Mouse (Mus musculus) bone marrow macrophage, adult 2 months (primary cell): ENCODE data around the gene Sdk2. TPM values are rescaled to one million over a fixed set of nuclear protein-coding genes. Genes with fewer than 3 reads are reported as not detected.

Experiments used
- H3K27ac ChIP-seq: 2 replicates; pipeline ENCODE4 v1.5.1; 2012; ENCODE audit warnings: low read depth, low read length; ENCODE audit not compliant: insufficient read depth
- H3K4me1 ChIP-seq: 2 replicates; pipeline ENCODE4 v1.6.1; 2012; ENCODE audit warnings: low read length; ENCODE audit not compliant: control insufficient read depth, insufficient read depth
- H3K4me3 ChIP-seq: 2 replicates; pipeline ENCODE4 v1.5.1; 2012; ENCODE audit warnings: mild to moderate bottlenecking, low read length, moderate library complexity; ENCODE audit not compliant: insufficient read depth
- CTCF ChIP-seq: IDR thresholded peaks from 2 replicates; pipeline ENCODE4 v1.5.1; 2012; ENCODE audit warnings: low read depth, mild to moderate bottlenecking, low read length, moderate library complexity
- POLR2A ChIP-seq: IDR thresholded peaks from 2 replicates; pipeline ENCODE4 v1.6.1; 2012; ENCODE audit warnings: mild to moderate bottlenecking, low read depth, low read length, borderline replicate concordance
- polyA plus RNA-seq: library from polyadenylated mRNA; stranded (reverse); fragments of >200 nt; gene quantifications from 2 replicates; pipeline ENCODE4 v1.2.4, GENCODE M21; 2012; ENCODE audit not compliant: missing spikeins, insufficient read depth, insufficient read length

Sdk2 gene
- polyA plus RNA-seq, 1 experiment = not detected

- H3K27ac ChIP-seq = no peak overlapping the region
- no peak overlapping the region for H3K4me3 ChIP-seq
- no peaks in the 10 kb centered on the region for H3K4me1 ChIP-seq
- TF ChIP-seq POLR2A = no peak
- no peak for TF ChIP-seq CTCF
These were observed 199.8 kb downstream of the Sdk2 start for GRCm38 (mm10) chr11:113867066-113867465.

DNA sequence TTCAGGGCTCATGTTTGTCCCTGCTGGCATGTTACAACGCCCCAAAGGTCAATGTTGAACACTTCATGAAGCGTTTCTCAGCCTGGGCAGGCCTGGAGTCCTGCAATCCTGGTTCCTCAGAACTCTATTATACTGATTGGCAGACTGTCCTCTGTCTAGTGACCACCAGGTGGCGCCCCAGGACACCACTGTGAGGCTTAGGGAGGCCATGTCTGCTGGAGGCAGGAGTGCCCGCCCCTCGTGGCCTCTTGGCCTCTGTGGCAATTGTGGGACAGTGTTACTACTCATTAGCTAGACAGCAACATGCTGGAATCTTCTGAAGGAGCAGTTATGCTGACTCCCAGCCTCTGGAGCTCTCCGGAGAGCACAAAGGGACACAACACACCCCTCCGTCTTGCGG lies 201.2 kb downstream of the Sdk2 start:
- TF ChIP-seq CTCF (peak; percentile 94), POLR2A (no peak)
- Histone ChIP-seq H3K4me3 (no peak overlapping the region), H3K27ac (no peak overlapping the region), H3K4me1 (no peaks in the 10 kb centered on the region)

DNA sequence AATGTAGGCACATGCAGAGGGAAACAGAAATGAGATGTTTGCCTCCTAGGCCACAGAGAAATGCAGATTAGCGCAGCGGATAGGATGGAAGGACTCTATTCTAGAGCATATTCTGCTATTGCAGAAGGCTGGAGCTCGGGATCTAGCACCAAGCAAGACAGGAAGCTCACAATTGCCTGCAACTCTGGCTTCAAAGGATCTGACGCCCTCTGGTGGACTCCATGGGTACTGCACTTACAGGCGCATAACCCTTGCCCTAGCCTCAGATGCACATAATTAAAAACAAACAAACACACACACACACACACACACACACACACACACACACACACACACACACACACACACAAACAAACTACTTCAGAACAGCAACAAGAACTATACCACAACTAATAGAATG lies 203.4 kb downstream of the Sdk2 start:
- no peak overlapping the region for H3K4me3 ChIP-seq
- TF ChIP-seq CTCF = peak; percentile 80
- no peak for TF ChIP-seq POLR2A
- no peak overlapping the region for H3K27ac ChIP-seq

GRCm38 (mm10) chr11:113855661-113856060 lies 211.2 kb downstream of the Sdk2 start:
- TF ChIP-seq CTCF (no peak), POLR2A (no peak)
- H3K4me3 ChIP-seq = no peak overlapping the region
- no peak overlapping the region for H3K27ac ChIP-seq
- no peaks in the 10 kb centered on the region for H3K4me1 ChIP-seq

More for the DNA sequence above, 203.4 kb downstream of the Sdk2 start:
- no peaks in the 10 kb centered on the region for H3K4me1 ChIP-seq

- H3K4me1 ChIP-seq = no peaks in the 10 kb centered on the region
- H3K27ac ChIP-seq = no peak overlapping the region
- TF ChIP-seq POLR2A (no peak), CTCF (no peak)
- no peak overlapping the region for H3K4me3 ChIP-seq
These were observed 215.1 kb downstream of the Sdk2 start for GRCm38 (mm10) chr11:113851750-113852149.

- Histone ChIP-seq H3K4me3 (no peak overlapping the region), H3K4me1 (no peaks in the 10 kb centered on the region), H3K27ac (no peak overlapping the region)
- no peak for TF ChIP-seq POLR2A
- TF ChIP-seq CTCF = no peak
These were observed 217.5 kb downstream of the Sdk2 start for GRCm38 (mm10) chr11:113849322-113849721.

DNA sequence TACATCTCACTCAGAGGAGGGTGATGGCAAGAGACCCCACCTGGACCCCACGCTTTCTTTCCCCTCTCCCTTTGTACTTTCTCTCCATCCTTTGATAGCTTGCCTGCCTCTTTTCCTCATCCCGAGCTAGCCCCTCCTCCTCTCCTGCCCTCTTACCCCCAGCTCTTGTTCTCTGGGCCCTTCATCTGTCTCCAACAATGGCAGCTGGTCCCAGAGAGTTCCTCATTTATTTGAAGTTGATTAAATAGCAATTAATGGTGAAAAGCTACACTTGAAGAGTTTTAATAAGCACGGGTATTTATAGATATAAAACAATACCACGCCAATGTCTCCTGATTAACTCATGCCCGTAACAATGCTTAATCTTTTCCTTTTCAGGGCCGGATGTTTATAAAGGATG lies 222.9 kb downstream of the Sdk2 start:
- Histone ChIP-seq H3K27ac (no peak overlapping the region), H3K4me1 (no peaks in the 10 kb centered on the region), H3K4me3 (no peak overlapping the region)
- no peak for TF ChIP-seq POLR2A
- TF ChIP-seq CTCF = no peak

DNA sequence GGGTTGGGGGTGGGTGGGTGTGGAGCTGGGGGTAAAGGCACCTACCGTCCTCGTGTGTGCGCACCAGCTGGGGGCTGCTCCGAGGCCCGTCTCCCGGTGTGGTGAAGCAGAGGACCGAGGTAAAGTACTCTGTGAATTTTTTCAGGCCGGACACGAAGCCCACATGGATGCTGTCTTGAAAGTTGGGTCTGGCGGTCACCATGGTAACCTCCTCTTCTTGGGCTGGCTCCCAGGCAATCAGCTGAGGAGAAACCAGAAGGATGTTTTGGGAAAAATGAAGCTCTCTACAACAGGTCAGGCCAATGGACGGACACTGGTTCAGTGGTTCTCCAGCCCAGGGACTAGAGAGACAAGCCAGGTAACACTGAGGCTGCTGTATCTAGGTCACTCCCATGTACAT lies 224.0 kb downstream of the Sdk2 start:
- no peaks in the 10 kb centered on the region for H3K4me1 ChIP-seq
- no peak overlapping the region for H3K4me3 ChIP-seq
- TF ChIP-seq CTCF (no peak), POLR2A (no peak)
- no peak overlapping the region for H3K27ac ChIP-seq

DNA sequence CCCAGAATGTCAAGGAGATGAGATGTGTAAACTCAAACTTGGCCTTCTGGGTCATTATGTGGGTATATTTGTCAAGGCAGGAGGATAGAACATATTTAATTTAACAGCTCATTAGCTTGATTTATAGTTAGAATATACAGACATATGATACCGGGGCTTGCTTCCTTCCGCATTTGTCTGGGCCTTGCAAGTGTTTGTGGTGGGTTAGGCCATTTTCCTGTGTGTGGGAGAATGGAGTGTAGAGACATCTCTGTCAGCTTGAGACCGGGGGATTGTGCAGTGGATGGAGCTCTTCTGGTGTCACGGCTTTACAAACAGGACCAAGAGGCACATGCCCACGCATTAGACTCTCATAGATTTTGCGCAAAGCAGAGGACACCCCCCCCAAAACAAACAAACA lies 235.2 kb downstream of the Sdk2 start:
- TF ChIP-seq POLR2A = no peak
- no peak for TF ChIP-seq CTCF
- Histone ChIP-seq H3K4me3 (no peak overlapping the region), H3K4me1 (peaks cover 11% of the 10 kb centered on the region), H3K27ac (no peak overlapping the region)

DNA sequence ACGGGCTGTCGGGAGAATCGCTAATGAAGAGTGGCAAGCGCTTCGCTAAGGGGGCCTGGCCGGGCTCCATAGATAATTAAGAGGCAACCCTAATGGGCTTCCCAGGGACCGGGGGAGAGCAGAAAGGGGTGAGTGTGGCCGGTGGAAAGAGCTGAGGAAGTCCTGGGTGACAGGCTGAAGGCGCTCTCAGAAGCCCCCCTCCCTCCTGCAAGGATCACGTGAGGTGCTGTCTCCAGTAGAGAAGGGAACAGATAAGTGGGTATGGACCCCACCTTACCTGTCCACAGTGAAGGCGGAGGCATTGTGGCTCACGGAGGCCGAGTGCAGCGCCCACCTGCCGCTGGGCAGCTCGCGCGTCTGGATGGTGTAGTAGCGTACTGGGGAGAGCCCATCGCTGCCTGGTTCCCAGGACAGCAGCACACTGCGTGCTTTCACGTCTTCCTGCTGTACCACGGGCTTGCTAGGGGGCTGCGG lies 238.7 kb downstream of the Sdk2 start:
- H3K27ac ChIP-seq = no peak overlapping the region
- peaks cover 20% of the 10 kb centered on the region for H3K4me1 ChIP-seq
- no peak for TF ChIP-seq CTCF
- no peak overlapping the region for H3K4me3 ChIP-seq

GRCm38 (mm10) chr11:113820005-113820404 lies 246.8 kb downstream of the Sdk2 start:
- H3K4me3 ChIP-seq = no peak overlapping the region
- peaks cover 22% of the 10 kb centered on the region for H3K4me1 ChIP-seq
- no peak for TF ChIP-seq POLR2A
- no peak for TF ChIP-seq CTCF
- H3K27ac ChIP-seq = no peak overlapping the region
